22 mouse cellular contexts compared by ENCODE assay signal in genomic region chr17:31424358-31424757, GRCm38 (mm10). TPM values are rescaled to one million over a fixed set of nuclear protein-coding genes. Genes with fewer than 3 reads are reported as not detected.
A peak's percentile ranks its signal among the peaks of the same experiment; 100 is the strongest.
DNase-seq lines count a peak whose midpoint lies in the region; ATAC-seq and TF ChIP-seq lines count a peak whose summit lies in the region.
"Had no signal": no experiment of that assay in that cellular context is flagged by ENCODE, and none has a peak within 500 bp of the region (broad histone marks: within the 10 kb centered on the region; RNA-seq: fewer than 3 reads in every experiment).

No protein-coding gene starts in this region.

- H3K36me3 ChIP-seq in heart, embryonic 13.5 days, result peaks cover 4% of the 10 kb centered on the region; the same call in 1 of the 2 replicates
- H3K36me3 ChIP-seq in intestine, embryonic 16.5 days (ENCODE audit: control insufficient read depth, insufficient read depth, low read length), result no peaks in the 10 kb centered on the region
- H3K36me3 ChIP-seq in small intestine, adult 2 months (ENCODE audit: control insufficient read depth, insufficient read depth, low read length), result peaks cover 17% of the 10 kb centered on the region

- no peaks in the 10 kb centered on the region; the same call in 1 of the 2 replicates for H3K27me3 ChIP-seq in heart, embryonic 13.5 days (replicated peaks)
- H3K27me3 ChIP-seq in intestine, embryonic 16.5 days (replicated peaks; ENCODE audit: control insufficient read depth, insufficient read depth, low read length), result no peaks in the 10 kb centered on the region
- no peaks in the 10 kb centered on the region for H3K27me3 ChIP-seq in small intestine, adult 2 months (ENCODE audit: control insufficient read depth, insufficient read depth, low read length)
- H3K27me3 ChIP-seq: embryonic facial prominence, embryonic 12.5 days; hindbrain, embryonic 15.5 days; midbrain, embryonic 15.5 days had no signal

- no peak overlapping the region for H3K4me2 ChIP-seq in heart, embryonic 13.5 days
- peak overlapping the region; percentile 24; the same call in 1 of the 2 replicates for H3K4me2 ChIP-seq in intestine, embryonic 16.5 days (ENCODE audit: low read depth, low read length)
- H3K4me2 ChIP-seq: embryonic facial prominence, embryonic 12.5 days; hindbrain, embryonic 15.5 days; midbrain, embryonic 15.5 days had no signal

- 53% methylated on average over 4 of the region's 4 CpGs for WGBS in heart, embryonic 13.5 days
- 64% methylated on average over 4 of the region's 4 CpGs for WGBS in intestine, embryonic 16.5 days
- 43% methylated on average over 4 of the region's 4 CpGs for WGBS in small intestine, adult 2 months

- TF ChIP-seq CTCF in small intestine, adult 2 months (IDR thresholded peaks at IDR 0.05; ENCODE audit: extremely low read depth, insufficient read length, insufficient replicate concordance, low read depth, low read length), result no peak

- peaks cover 54% of the 10 kb centered on the region for H3K4me1 ChIP-seq in heart, embryonic 13.5 days
- H3K4me1 ChIP-seq in intestine, embryonic 16.5 days (ENCODE audit: control insufficient read depth, insufficient read depth, low read length), result peaks cover 33% of the 10 kb centered on the region
- peaks cover 24% of the 10 kb centered on the region; the same call in 1 of the 2 replicates for H3K4me1 ChIP-seq in small intestine, adult 2 months (ENCODE audit: control insufficient read depth, insufficient read depth, insufficient read length, low read length)

- peaks cover 8% of the 10 kb centered on the region for H3K9me3 ChIP-seq in heart, embryonic 13.5 days
- no peaks in the 10 kb centered on the region for H3K9me3 ChIP-seq in intestine, embryonic 16.5 days (ENCODE audit: control insufficient read depth, low read length)
- H3K9me3 ChIP-seq: hindbrain, embryonic 15.5 days; midbrain, embryonic 15.5 days had no signal

- no peak for TF ChIP-seq POLR2A in small intestine, adult 2 months (IDR thresholded peaks at IDR 0.05; ENCODE audit: low read depth, low read length)

- DNase-seq in heart, adult 9 months (ENCODE audit: low spot score in 2 of 2), result no peak
- peak; percentile 46 for DNase-seq in kidney, adult 9 months
- no peak for DNase-seq in kidney, postnatal 4 days
- no peak for DNase-seq in urinary bladder, postnatal 14 days (ENCODE audit: low spot score)
- DNase-seq: adrenal gland, adult 2 months; cerebellum, adult 9-11 months; gastrocnemius, postnatal 14 days; heart, adult 18-20 months; heart, postnatal 10 days; layer of hippocampus, postnatal 36 days; liver; lung, adult 2 months; thymus, postnatal 4 days had no signal

- H3K9ac ChIP-seq in heart, embryonic 13.5 days, result no peak overlapping the region
- H3K9ac ChIP-seq in intestine, embryonic 16.5 days (ENCODE audit: low read depth, low read length), result 0 out of 2 replicates have a peak overlapping the region, but pooled peaks have one; percentile 38
- H3K9ac ChIP-seq: embryonic facial prominence, embryonic 12.5 days; hindbrain, embryonic 15.5 days; midbrain, embryonic 15.5 days had no signal

- 0 out of 2 replicates have a peak overlapping the region, but pooled peaks have one; percentile 20 for H3K27ac ChIP-seq in heart, embryonic 13.5 days (replicated peaks)
- H3K27ac ChIP-seq in intestine, embryonic 16.5 days (ENCODE audit: low read length), result peak overlapping the region; percentile 72
- peak overlapping the region; percentile 93 for H3K27ac ChIP-seq in small intestine, adult 2 months (ENCODE audit: insufficient read depth, low read depth, low read length)
- H3K27ac ChIP-seq: embryonic facial prominence, embryonic 12.5 days; hindbrain, embryonic 15.5 days; midbrain, embryonic 15.5 days had no signal

- H3K4me3 ChIP-seq in heart, embryonic 13.5 days, result no peak overlapping the region
- H3K4me3 ChIP-seq in intestine, embryonic 16.5 days (ENCODE audit: low read length), result no peak overlapping the region
- peak overlapping the region; percentile 25; the same call in 1 of the 2 replicates for H3K4me3 ChIP-seq in small intestine, adult 2 months (ENCODE audit: low read depth, low read length)
- H3K4me3 ChIP-seq: embryonic facial prominence, embryonic 12.5 days; hindbrain, embryonic 15.5 days; midbrain, embryonic 15.5 days; myocyte had no signal

- ATAC-seq in heart, embryonic 13.5 days (ENCODE audit: extremely low read depth, insufficient number of reproducible peaks, low FRiP score, low TSS enrichment), result no peak
- ATAC-seq in intestine, embryonic 16.5 days, result peak; percentile 32
- ATAC-seq in erythroblast, adult 5-6 weeks (replicated peaks; ENCODE audit: low FRiP score, poor library complexity, severe bottlenecking), result no peak
- ATAC-seq: forebrain, embryonic 14.5 days; midbrain, embryonic 15.5 days had no signal

RNA-seq across cellular contexts. Expression of gene Pde9a, which starts 38.3 kb away (rescaled TPM):
- polyA plus RNA-seq in heart, embryonic 13.5 days (2015; fragmentation: Nextera tagmentation; extraction: Ambion mirVana), result 7.3 TPM in 2 replicates
- 62.5 and 65.2 TPM in 2 replicates for polyA plus RNA-seq in intestine, embryonic 16.5 days (2015; fragmentation: Nextera tagmentation; extraction: Ambion mirVana)
- 112 and 394 TPM in 2 replicates for polyA plus RNA-seq in small intestine, adult 2 months (2012; rRNA removed)
- total RNA-seq in erythroblast, adult 5-6 weeks (2015; ENCODE audit: low replicate concordance), result not detected in 2 replicates
- not detected in 2 replicates for total RNA-seq in erythroblast, adult 5-6 weeks (2017; ENCODE audit: low replicate concordance)

Comparison
In these comparisons a context has a peak if more than half of its experiments do, and no peak if none do; other contexts are left out.
1. H3K27ac ChIP-seq: peak in every context shown above with its lines; median percentile 93 in small intestine, adult 2 months; 72 in intestine, embryonic 16.5 days; 20 in heart, embryonic 13.5 days.